Mouse (Mus musculus): ENCODE data around the gene Cep131.

DNA sequence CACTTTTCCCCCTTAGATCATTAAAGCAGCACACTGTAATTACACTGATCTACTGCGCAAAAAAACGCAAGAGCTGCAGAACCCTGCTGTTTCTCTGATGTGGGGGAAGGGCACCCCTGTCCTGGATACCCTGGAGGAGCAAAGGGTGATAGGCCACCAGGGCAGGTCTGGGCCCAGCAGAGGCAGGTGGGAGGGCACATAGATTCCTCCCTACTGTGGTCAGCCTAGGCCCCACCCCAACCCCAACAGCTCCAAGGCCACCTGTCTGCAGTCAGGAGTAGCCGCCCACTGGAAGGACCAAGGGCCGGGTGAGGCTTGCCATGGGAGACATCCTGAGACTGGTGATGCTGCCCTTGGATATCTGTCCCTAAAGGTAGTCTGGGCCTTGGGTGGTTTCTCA, 41.3 kb downstream of the Cep131 start:
- no peak for TF ChIP-seq CTCF (IDR thresholded peaks at IDR 0.05; ENCODE audit: low read depth)
- TF ChIP-seq EP300 (optimal IDR thresholded peaks at IDR 0.05), result no peak
